Mouse (Mus musculus) ES-Bruce4 (cell line): Measurements from ENCODE around the gene Capzb. TPM values are rescaled to one million over a fixed set of nuclear protein-coding genes. Genes with fewer than 3 reads are reported as not detected.
A peak's percentile ranks its signal among the peaks of the same experiment; 100 is the strongest.

Experiments used
- H3K27ac ChIP-seq: 2 replicates; pipeline ENCODE4 v1.5.1; 2012; ENCODE audit warnings: low read length, inconsistent platforms; ENCODE audit not compliant: insufficient read depth
- H3K27me3 ChIP-seq: 2 replicates; pipeline ENCODE4 v1.6.1; 2012; ENCODE audit warnings: mild to moderate bottlenecking, low read length, inconsistent platforms; ENCODE audit not compliant: control insufficient read depth, poor library complexity, insufficient read depth, severe bottlenecking
- H3K36me3 ChIP-seq: 2 replicates; pipeline ENCODE4 v1.6.1; 2012; ENCODE audit warnings: inconsistent platforms, mild to moderate bottlenecking, low read length, moderate library complexity; ENCODE audit not compliant: control insufficient read depth, poor library complexity, insufficient read depth, severe bottlenecking
- H3K4me1 ChIP-seq: one replicate; pipeline ENCODE4 v1.8.1; 2011; ENCODE audit warnings: low read length; ENCODE audit not compliant: control insufficient read depth, insufficient read depth
- H3K4me3 ChIP-seq: 2 replicates; pipeline ENCODE4 v1.5.1; 2011; ENCODE audit warnings: low read depth, mild to moderate bottlenecking, low read length
- H3K9ac ChIP-seq: 2 replicates; pipeline ENCODE4 v1.6.1; 2012; ENCODE audit warnings: low read depth, mild to moderate bottlenecking, inconsistent platforms; ENCODE audit not compliant: poor library complexity, severe bottlenecking
- H3K9me3 ChIP-seq: replicated peaks from 2 replicates; pipeline ENCODE4 v1.6.1; 2012; ENCODE audit warnings: mild to moderate bottlenecking, low read length, inconsistent platforms; ENCODE audit not compliant: control insufficient read depth, poor library complexity, insufficient read depth, severe bottlenecking
- CTCF ChIP-seq: IDR thresholded peaks from one replicate; pipeline ENCODE4 v1.8.1; 2011; ENCODE audit warnings: low read depth, low read length
- EP300 ChIP-seq: IDR thresholded peaks from 2 replicates; pipeline ENCODE4 v1.6.1; 2011; ENCODE audit warnings: low read depth, low read length; ENCODE audit not compliant: insufficient read depth
- POLR2A ChIP-seq: IDR thresholded peaks from one replicate; pipeline ENCODE4 v1.8.1; 2011; ENCODE audit warnings: low read length; ENCODE audit not compliant: insufficient read depth
- polyA plus RNA-seq: library from polyadenylated mRNA; stranded (reverse); fragments of >200 nt; gene quantifications from 2 replicates; pipeline ENCODE4 v1.2.4, GENCODE M21; 2011; ENCODE audit warnings: low read depth; ENCODE audit not compliant: missing spikeins, insufficient read depth, insufficient read length

Capzb gene
- polyA plus RNA-seq, 1 experiment: 299 TPM

DNA sequence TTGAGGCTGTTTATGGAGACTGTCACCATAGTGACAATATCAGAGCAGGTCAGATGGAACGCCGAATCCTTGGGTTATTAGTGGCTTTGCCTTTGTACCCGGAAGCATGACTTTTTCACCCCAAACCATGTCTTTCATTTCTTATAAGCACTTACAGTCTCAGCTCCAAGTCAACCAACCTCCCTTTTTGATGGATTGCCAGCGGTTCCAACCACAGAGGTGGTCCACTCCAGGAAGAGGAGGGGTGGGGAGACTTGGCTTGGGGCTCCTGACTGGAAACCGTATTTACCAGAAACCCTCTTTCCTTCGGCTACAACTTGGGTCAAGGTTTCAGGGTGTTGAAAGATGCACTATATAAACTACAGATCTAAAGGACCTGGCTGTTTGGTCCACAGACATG, 16.7 kb upstream of the Capzb start:
- no peak overlapping the region for H3K27ac ChIP-seq
- no peaks in the 10 kb centered on the region for H3K36me3 ChIP-seq
- H3K27me3 ChIP-seq: no peaks in the 10 kb centered on the region
- no peaks in the 10 kb centered on the region for H3K9me3 ChIP-seq
- TF ChIP-seq EP300 (no peak), CTCF (no peak), POLR2A (no peak)
- H3K4me1 ChIP-seq: no peaks in the 10 kb centered on the region
- no peak overlapping the region for H3K9ac ChIP-seq
- H3K4me3 ChIP-seq: no peak overlapping the region

GRCm38 (mm10) chr4:139177921-139178320, 14.8 kb upstream of the Capzb start:
- Histone ChIP-seq H3K4me3 (no peak overlapping the region), H3K27ac (no peak overlapping the region), H3K9me3 (no peaks in the 10 kb centered on the region), H3K9ac (no peak overlapping the region), H3K27me3 (no peaks in the 10 kb centered on the region), H3K36me3 (no peaks in the 10 kb centered on the region), H3K4me1 (no peaks in the 10 kb centered on the region)
- TF ChIP-seq POLR2A (no peak), CTCF (peak; percentile 19)

DNA sequence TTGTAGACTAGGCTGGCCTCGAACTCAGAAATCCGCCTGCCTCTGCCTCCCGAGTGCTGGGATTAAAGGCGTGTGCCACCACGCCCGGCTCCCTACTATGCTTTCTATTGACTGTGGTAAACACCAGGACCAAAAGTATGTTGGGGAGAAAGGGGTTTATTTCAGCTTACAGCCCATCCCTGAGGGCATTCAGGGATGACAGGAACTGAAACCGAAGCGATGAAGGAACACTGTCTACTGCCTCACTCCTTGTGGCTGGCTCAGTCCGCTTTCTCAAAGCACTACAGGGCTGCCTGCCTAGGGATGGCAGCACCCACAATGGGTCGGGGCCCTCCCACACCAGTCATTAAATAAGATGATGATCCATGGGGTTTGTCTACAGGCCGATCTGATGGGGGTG, 14.3 kb upstream of the Capzb start:
- H3K36me3 ChIP-seq: no peaks in the 10 kb centered on the region
- no peak overlapping the region for H3K27ac ChIP-seq
- no peak overlapping the region for H3K9ac ChIP-seq
- no peaks in the 10 kb centered on the region for H3K9me3 ChIP-seq
- no peak overlapping the region for H3K4me3 ChIP-seq
- no peaks in the 10 kb centered on the region for H3K27me3 ChIP-seq
- no peaks in the 10 kb centered on the region for H3K4me1 ChIP-seq
- TF ChIP-seq EP300 (no peak), POLR2A (no peak), CTCF (no peak)

- no peaks in the 10 kb centered on the region for H3K36me3 ChIP-seq
- H3K9ac ChIP-seq: no peak overlapping the region
- no peak overlapping the region for H3K27ac ChIP-seq
- no peak for TF ChIP-seq POLR2A
- no peak for TF ChIP-seq EP300
- TF ChIP-seq CTCF: no peak
- H3K9me3 ChIP-seq: no peaks in the 10 kb centered on the region
- H3K4me1 ChIP-seq: no peaks in the 10 kb centered on the region
- H3K27me3 ChIP-seq: no peaks in the 10 kb centered on the region
- H3K4me3 ChIP-seq: no peak overlapping the region
Observed at GRCm38 (mm10) chr4:139179218-139179617, 13.5 kb upstream of the Capzb start.

DNA sequence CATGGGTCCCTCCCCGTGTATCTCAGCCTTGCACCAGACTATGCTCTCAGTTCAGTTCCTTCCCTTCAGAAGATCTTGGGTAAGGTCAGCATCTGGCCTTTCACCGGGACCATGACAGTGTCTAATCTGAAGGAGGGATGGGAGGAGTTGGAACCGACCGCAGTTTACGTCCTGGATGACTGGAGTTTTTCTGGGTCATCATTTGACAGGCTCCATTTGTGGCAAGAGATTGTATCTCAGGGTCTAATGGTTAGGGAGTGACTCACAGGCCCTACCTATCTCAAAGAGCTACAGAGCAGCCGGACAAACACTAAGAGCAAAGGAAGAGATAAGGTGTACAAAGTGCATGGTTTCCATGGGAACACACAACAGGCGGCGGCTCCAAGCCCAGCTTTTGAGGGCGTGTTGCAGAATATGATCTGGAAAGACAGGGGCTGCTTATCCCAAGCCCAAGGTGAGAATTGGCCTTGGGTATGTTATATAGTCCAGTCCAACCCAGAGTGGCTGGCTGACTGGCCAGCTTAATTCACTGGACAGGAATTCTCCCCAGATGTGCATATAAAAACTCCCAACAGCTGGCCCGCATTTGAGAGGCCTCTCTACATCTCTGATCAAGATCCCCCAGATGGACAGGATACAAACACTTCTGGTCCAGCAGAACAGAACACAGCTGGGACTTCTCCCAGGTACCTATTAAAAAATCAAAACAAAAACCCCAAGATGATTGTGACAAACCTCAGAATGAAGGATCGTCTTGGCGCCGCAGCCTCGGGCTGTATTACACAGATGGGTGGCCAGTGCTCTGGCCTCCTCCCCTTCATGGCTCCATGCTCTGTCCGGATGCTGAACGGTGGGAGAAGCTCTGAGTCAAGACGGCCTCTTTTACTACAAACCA, 12.7 kb upstream of the Capzb start:
- Histone ChIP-seq H3K27ac (no peak overlapping the region), H3K4me1 (no peaks in the 10 kb centered on the region), H3K9ac (no peak overlapping the region), H3K9me3 (no peaks in the 10 kb centered on the region), H3K4me3 (no peak overlapping the region), H3K36me3 (no peaks in the 10 kb centered on the region), H3K27me3 (no peaks in the 10 kb centered on the region)
- no peak for TF ChIP-seq CTCF
- TF ChIP-seq EP300: no peak
- no peak for TF ChIP-seq POLR2A

- Histone ChIP-seq H3K36me3 (no peaks in the 10 kb centered on the region), H3K4me3 (no peak overlapping the region), H3K4me1 (no peaks in the 10 kb centered on the region), H3K9me3 (no peaks in the 10 kb centered on the region), H3K9ac (no peak overlapping the region), H3K27ac (no peak overlapping the region), H3K27me3 (no peaks in the 10 kb centered on the region)
- TF ChIP-seq EP300 (no peak), POLR2A (no peak), CTCF (no peak)
Observed at GRCm38 (mm10) chr4:139182511-139182910, 10.2 kb upstream of the Capzb start.
